Mouse (Mus musculus) G1E-ER4 (cell line): Measurements from ENCODE around the gene 5730480H06Rik. TPM values are rescaled to one million over a fixed set of nuclear protein-coding genes. Genes with fewer than 3 reads are reported as not detected.

Experiments
- GATA1 ChIP-seq: IDR thresholded peaks from one replicate; pipeline ENCODE4 v1.8.0; 2012; ENCODE audit warnings: low read length, inconsistent platforms
- polyA plus RNA-seq: library from polyadenylated mRNA; stranded (reverse); fragments of >175 nt; gene quantifications from 2 replicates; pipeline ENCODE4 v1.2.3, GENCODE M21; 2012

The 5730480H06Rik gene
- polyA plus RNA-seq, 1 experiment, result 9.4 TPM

GRCm38 (mm10) chr5:48371890-48372766, 44.4 kb downstream of the 5730480H06Rik start:
- no peak for TF ChIP-seq GATA1

GRCm38 (mm10) chr5:48402497-48402896, 74.7 kb downstream of the 5730480H06Rik start:
- TF ChIP-seq GATA1, result no peak

GRCm38 (mm10) chr5:48408276-48408675, 80.5 kb downstream of the 5730480H06Rik start:
- no peak for TF ChIP-seq GATA1

GRCm38 (mm10) chr5:48410348-48410747, 82.6 kb downstream of the 5730480H06Rik start:
- TF ChIP-seq GATA1, result no peak

- TF ChIP-seq GATA1, result no peak
These were observed 83.7 kb downstream of the 5730480H06Rik start for GRCm38 (mm10) chr5:48411462-48411861.

- no peak for TF ChIP-seq GATA1
These were observed 84.5 kb downstream of the 5730480H06Rik start for GRCm38 (mm10) chr5:48412261-48412660.

GRCm38 (mm10) chr5:48419741-48420140, 92.0 kb downstream of the 5730480H06Rik start:
- no peak for TF ChIP-seq GATA1

GRCm38 (mm10) chr5:48421957-48422356, 94.2 kb downstream of the 5730480H06Rik start:
- no peak for TF ChIP-seq GATA1

- no peak for TF ChIP-seq GATA1
These were observed 102.7 kb downstream of the 5730480H06Rik start for GRCm38 (mm10) chr5:48430459-48430858.

GRCm38 (mm10) chr5:48448888-48449287, 121.1 kb downstream of the 5730480H06Rik start:
- TF ChIP-seq GATA1, result no peak

GRCm38 (mm10) chr5:48460221-48460620, 132.5 kb downstream of the 5730480H06Rik start:
- no peak for TF ChIP-seq GATA1
